Mouse (Mus musculus): ENCODE data around the gene Specc1.

Gene Specc1

DNA sequence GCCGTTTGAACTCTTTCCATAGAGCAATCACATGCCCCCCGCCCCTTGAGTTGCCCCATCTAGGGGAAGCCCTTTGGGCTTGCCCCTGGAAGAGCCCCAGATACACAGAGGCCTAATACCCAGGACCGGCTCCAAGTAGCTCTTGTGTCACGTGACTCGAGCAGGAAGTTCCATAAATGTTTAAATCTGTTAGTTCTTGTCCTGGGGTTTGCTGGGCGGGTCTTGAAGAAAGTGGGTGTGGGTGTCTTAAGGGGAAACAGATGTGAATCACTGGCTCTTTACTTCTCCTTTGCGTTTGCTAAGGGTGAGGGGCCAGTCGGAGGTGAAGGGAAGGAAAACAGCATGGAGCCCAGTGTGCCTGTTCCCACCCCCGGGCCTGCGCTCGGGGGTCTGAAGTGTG, 294.5 kb downstream of the Specc1 start:
- DNase-seq, result no peak

DNA sequence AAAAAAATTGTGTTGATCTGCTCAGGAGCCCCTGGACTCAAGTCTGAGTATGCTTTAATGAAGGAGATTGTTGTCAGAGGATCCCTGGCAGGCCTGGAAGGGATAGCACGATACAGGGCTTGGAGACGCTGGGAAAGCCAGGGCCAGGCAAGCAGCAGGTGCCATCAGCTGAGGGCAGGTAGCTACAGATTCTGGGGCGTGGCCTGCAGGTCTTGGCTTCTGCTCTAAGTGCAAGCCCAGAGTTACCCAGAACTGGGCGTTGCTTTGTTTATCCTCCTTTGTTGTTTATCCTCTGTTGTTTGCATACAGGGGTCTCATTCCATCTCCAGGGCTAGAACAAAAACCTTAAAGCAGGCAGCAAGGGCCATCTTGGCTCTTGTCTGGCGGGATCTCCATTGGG, 296.8 kb downstream of the Specc1 start:
- no peak for DNase-seq

- no peak for DNase-seq
These were observed 302.7 kb downstream of the Specc1 start for GRCm38 (mm10) chr11:62259214-62259613.

DNA sequence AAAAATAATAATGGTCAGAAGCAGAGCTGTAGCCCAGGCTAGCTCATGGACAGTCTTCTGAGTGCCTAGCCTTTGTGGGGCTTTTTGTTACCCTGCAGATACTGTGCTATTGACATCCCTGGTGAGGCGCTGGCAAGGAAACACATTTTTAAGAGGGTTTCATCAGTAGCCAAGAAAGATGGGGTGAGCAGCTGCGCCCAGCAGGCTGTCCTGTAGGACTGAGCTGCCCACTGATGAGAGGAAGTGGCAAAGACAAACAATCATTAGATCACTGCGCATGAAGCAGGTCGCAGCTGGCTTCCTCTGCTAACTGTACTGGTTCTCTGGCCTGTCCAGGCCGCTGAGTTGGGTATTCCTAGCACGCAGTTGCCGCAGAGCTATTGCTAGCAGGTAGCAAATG, 307.0 kb downstream of the Specc1 start:
- DNase-seq, result no peak

DNA sequence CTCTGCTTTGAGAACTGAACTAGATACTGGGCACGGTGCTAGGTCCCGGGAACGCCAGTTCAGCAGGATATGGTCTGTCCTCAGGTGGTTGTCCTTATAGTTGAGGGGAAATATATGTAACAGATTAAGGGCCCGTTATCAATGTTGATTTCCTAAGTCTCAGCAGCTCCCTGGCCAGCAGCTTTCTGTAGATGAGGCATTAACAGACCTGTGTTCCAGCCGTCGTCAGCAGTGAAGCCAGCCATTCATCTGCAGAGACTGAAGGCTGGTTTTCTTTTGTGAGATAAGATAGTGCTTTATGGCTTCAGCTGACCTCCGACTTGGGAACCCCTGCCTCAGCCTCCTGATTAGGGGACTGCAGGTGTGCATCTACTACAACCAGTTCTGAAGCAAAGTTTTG, 307.5 kb downstream of the Specc1 start:
- DNase-seq, result no peak

GRCm38 (mm10) chr11:62265642-62266041, 309.1 kb downstream of the Specc1 start:
- DNase-seq, result no peak

DNA sequence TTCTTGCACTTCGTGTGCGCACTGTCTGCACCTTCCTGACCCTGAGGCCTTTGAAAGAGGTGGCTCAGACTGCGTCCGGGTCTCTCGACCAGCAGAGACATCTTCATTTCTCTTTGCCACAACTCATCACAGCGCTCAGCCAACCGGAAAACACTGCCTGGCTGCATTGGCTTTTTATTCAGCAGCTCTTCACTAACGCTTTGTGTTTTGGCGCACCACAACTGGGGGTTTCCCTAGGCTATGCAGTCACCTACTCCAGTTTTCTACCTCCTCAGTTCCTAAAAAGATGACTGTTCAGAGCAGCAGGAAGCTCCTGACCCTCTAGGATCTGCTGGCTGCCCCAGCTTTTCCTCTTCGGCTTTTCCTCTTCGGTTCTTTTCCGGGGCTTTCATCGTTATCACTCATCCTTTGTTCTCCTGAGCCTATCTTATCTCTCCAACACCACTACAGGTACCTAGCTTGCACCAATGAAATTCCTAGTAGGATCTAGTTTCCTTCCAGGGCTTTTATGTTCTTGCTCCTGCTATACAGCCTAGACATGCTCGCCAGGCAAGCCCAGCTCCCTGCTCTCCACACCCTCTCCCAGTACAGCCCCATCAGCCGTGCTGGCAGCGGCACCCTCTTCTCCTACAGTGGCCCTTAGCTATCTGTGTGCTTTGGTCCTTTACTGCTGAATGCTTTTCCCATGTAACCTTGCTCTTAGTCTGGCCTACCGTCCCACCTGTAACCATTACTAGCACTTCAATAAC, 310.1 kb downstream of the Specc1 start:
- DNase-seq, result no peak

- DNase-seq, result no peak
These were observed 311.8 kb downstream of the Specc1 start for GRCm38 (mm10) chr11:62268381-62268780.

GRCm38 (mm10) chr11:62269097-62269496, 312.5 kb downstream of the Specc1 start:
- no peak for DNase-seq

GRCm38 (mm10) chr11:62270851-62271250, 314.3 kb downstream of the Specc1 start:
- no peak for DNase-seq
